Mouse (Mus musculus) kidney, adult 2 months (tissue): Measurements from ENCODE around the gene Duxbl1.
"Not testable (repeated sequence)": the region's sequence is repeated elsewhere in the genome, so short reads cannot be mapped to it uniquely, and the experiment has no call there.

ENCODE experiments used
- CTCF ChIP-seq: fragments of 200-500 bp; conservative IDR thresholded peaks from 2 replicates; pipeline ENCODE4 v1.5.1; 2011; ENCODE audit warnings: low read depth, mild to moderate bottlenecking, control low read depth, low read length, moderate library complexity, mixed read lengths; ENCODE audit not compliant: insufficient read depth, insufficient read length
- POLR2A ChIP-seq: fragments of 200-500 bp; IDR thresholded peaks from one replicate; pipeline ENCODE4 v1.6.1; 2011; ENCODE audit warnings: low read depth, low read length, control low read depth

DNA sequence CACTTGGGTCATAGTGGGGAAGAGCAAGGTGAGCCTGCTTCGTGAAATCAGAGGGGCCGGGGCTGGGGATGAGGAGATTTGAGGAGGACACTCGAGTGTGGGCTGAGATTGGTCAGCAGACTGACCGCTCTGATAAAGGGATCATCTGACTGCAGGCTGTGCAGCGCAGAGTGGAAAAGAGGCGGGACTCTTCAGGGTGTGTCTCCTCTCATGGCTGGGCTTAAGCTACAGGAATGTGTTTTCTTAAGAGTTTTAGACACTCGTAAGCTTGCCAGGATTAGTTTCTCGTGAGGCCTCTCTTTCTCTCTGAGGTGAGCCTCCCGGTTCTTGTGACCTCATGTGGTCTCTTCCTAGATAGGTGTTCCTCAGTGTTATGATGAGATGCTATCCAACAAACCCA lies 43.2 kb downstream of the Duxbl1 start:
- TF ChIP-seq CTCF, POLR2A: not testable (repeated sequence)
